Mouse (Mus musculus): ENCODE results near the gene Lmtk2.

Gene Lmtk2

DNA sequence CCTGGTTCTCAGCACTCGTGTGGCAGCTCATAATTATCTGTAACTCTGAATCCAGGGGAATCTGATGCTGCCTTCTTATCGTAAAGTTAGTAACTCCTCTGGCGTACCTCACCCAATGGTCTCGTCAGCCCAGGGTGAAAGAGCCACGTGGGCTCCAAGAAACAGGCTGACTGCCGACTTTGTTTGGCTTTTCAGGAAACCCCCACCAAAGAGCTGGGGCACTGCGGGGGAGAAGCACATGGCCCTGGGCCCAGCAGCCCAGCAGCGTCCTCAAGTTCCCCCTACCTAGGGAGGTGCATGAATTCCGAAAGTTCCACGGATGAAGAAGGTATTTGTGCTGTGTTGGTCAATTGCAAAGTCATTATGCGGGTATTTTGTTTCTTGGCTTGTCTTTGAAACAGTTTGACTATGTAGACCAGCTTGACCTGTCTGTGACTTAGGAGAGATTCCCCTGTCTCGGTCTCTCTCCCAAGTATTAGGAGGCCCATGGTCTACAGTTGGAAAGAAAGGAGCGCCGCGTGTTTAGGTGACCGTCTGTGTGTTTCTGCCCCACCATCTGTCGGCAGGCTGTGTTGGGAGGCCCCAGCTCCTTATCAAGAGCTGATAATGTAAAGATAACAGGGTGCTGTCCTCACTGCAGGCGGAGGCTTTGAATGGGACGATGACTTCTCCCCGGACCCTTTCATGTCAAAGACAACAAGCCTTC is 82.5 kb downstream of the Lmtk2 start:
- DNase-seq, result no peak

DNA sequence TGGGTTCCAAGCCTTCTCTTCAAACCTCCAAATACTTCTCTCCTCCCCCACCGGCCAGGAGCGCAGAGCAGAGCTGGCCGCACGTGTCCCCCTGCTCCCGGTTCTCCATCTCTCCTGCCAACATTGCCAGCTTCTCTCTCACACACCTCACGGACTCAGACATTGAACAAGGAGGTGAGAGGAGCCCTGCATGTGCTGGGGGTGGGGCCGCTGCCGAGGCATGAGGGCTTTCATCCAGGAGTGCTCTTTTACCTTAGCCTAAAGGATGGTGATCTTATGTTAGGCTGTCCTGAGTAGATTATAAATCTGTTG is 83.0 kb downstream of the Lmtk2 start:
- DNase-seq, result no peak

DNA sequence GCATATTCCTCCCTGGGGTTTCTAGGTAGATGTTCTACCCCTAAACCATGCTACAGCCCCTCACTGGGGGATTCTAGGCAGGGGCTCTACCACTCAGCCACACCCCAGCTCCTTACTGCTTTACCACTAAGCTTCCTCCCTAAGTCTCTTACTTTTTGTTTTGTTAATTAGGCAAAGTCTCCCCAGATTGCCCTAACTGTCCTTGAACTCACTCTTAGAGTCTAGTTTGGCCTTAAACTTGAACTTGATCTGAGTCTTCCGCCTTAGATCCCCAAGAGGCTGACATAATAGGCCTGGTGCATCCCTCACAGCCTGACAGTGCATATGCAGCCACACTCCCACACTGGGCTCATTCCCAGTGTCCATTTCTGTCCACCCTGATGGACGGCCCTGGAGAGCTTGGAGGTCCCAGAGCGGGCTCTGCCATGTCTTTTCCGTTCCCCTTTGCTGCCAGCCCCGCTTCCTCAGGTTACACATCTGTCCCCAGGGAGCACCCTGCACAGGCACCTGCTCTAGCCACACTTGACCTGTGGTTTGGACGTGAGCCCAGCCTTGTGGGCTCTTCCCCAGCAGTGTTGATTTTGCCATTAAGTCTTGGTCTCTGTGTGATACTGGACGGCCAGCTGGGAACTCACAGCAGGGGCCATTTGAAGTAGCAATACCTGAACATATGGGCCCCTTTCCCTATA is 83.6 kb downstream of the Lmtk2 start:
- DNase-seq, result no peak

DNA sequence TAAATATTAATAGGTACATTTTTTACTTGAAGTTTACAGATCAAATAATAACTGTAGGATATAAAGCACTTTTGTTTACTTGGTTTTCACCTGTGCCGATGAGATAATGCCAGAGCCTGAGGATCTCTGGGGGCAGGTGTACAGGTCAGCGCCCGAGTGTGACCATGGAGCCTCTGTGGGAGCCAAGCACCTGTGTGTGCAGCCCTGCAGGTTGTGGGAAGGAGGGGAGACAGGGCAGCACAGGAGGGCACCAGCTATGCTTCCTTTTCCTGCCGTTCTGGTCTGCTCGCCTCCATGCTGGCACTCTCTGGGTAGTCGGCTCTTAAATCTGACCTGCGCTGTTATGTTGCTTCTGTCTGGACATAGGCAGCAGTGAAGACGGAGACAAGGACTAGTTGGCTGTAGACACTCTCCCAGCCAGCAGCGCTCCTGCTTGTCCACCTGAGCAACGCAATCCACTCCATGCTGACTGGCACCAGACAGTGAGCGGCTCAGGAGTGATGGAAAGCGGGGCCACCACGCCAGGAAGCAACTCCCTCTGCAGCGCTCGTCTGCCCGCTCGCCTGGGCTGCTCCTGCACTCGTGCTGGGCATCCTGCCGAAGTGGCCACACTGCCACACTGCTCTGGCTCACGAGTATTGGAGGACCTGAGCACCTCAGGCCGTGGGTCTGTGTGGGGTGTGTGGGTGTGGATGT is 84.3 kb downstream of the Lmtk2 start:
- DNase-seq, result no peak

DNA sequence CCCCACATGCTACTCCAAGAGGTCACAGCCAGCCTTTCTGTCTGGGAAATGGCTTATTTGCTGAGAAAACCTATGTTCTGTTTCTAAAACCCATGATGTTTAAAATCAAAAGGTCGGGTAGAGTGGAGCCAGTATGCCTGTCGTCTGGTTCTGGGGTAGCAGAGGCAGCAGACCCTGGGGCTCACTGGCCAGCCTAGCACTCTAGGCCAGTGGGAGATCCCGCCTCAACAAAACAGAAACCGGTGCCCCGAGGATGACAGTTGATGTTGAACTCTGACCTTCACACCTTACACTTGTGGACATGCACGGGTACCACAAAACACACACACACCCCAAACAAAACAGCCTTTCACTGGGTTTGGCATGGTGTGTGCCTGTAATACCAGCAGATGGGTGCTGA is 88.2 kb downstream of the Lmtk2 start:
- DNase-seq, result no peak

DNA sequence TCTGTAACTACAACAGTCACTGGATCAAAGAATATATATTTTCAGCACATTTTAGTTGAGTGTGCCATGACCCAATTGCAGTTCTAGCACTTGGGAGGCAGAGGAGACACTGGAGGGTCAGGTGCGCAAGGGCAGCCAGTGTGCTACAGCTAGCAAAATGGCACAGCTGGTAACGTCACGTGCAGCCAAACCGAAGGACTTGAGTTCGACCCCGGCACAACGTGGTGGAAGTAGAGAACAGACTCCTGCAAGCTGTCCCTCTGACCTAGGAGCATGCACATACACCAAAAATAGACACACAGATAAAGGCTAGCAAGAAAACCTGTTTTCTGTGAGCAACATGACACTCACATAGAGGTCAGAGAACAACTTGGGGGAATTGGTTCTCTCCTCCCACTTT is 89.1 kb downstream of the Lmtk2 start:
- no peak for DNase-seq

DNA sequence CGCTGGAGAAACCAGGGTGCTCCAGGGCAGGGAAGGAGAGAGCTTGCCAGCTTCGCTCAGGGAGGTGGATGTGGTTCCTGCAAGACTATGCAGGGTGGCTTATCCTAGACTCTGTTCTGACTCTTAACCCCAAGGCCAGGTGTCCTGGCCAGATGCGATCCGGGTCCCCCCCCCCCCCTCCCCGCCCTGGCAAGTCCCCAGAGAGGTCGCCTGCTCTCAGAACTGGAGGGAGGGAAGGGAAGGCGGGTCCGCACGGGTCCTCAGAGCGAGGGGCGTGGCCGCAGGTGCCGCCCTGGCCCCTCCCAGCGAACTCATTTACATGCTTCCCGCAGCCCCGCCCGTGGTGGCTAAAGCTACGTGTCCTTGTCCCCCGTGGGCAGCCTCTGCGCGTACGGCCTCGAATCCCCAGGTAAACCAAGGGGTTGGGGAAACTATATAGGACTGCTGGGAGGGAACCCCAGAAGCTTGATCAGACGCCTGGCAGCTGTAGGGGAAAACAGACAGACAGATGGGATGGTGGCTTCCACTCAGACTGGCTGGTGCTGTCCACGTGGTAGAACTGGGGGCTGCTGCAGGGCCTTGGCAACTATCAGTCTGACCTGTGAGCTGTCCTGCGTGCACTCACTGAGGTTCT is 89.8 kb downstream of the Lmtk2 start, which contains the start of gene Bhlha15:
Gene Bhlha15 (plus strand): TSS at position 337 of the 634 bp plus-strand sequence.
- no peak for DNase-seq

DNA sequence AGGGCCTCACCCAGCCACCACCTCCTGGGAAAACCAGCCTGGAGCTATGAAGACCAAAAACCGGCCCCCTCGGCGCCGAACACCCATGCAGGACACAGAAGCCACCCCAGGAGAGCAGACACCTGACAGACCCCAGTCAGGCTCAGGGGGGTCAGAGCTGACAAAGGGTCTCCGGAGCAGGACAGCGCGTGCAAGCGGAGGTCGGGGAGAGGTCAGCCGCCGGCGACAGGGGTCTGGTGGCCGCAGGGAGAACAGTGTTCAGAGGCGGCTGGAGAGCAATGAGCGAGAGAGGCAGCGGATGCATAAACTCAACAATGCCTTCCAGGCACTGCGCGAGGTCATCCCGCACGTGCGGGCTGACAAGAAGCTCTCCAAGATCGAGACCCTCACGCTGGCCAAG is 90.8 kb downstream of the Lmtk2 start:
- no peak for DNase-seq

DNA sequence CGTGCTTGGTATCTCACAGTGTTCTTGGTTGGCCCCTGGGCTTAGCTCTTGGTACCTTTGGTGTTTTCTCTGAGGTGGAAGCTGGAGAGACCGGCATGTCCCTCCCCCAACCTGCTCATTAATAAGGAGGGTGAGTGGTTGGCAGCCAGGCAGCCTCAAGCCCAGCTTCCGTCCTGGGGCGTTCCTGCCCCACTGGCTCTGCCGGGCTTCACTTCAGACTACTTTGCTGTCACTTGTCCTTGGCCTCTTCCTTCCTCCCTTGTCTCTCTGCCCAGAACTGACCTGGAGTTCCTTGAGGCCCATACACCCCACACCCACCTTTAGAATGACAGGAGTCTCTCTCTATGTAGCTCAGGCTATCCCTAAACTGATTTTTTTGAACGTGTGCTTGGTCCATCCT is 92.4 kb downstream of the Lmtk2 start:
- DNase-seq, result no peak

DNA sequence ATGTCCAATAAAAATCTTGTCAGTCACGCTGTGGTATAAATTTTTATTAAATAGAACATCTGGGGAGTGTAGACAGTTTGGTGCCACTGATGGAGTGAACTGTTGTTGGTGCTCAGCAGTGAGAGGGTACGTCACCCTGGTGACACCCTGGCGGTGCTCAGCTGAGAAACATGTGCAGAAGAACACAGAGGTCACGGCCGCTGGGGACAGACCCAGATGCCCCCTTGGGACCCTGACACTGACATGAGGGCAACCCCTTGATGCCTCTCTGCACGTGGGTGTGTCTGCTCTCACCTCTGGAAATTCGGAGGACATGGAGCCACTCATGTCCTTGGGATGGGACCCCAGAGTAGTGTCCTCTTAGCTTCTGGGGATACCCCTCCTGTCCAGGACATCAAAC is 94.2 kb downstream of the Lmtk2 start:
- DNase-seq, result no peak

DNA sequence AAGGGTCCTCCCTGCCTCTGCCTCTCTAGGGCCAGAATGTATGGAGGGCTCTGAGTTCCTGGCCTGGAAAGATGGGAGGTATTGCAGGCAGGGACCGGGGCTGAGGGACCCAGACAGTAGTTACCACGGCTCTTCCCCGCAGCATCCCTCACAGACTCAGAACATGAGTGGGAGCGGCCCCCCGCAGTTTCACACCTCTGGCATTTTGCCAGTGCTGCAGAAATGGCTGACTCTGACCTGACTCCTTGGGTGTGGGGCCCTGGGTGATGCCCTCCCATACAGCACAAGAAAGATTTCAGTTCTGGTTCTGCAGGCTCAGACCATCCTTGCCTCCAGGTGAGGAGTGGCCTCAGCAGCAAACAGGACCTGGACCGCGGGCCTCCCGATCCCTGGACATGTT is 95.3 kb downstream of the Lmtk2 start:
- DNase-seq, result no peak

DNA sequence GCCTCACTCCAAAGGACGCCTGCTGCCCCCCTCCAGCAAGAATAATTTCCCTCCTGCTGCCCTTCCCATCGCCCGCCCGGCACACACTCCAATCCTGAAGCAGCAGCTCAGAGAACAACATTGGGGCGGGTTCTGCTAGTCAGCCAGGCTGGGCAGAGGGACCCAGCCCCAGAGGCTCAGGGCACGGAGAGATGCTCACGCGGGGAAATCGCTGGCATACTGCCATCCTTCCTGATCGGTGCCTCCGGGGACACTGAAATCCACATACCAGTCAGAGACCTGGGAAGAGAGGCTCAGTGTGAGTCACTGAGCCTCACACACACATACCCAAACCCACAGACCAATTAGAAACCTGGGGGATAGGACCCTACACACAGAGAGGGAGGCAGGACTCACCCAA is 100.4 kb downstream of the Lmtk2 start:
- DNase-seq, result no peak

DNA sequence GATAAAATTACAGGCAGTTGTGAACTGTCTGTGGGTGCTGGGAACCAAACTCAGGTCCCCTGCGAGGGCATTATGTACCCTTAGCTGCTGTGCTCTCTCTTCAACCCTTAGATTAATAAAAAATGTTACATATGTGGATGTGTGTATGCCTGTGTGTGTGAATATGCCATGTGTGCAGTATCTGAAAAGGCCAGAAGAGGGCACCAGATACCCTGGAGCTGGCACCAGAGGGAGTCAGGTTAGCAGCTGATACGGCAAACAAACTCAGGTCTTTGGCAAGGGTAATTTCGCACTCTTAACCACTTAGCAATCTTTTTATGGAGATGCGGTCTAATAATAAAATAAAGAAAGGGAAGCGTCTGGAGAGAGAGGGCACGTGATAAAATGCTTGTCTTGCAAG is 102.2 kb downstream of the Lmtk2 start:
- DNase-seq, result no peak

DNA sequence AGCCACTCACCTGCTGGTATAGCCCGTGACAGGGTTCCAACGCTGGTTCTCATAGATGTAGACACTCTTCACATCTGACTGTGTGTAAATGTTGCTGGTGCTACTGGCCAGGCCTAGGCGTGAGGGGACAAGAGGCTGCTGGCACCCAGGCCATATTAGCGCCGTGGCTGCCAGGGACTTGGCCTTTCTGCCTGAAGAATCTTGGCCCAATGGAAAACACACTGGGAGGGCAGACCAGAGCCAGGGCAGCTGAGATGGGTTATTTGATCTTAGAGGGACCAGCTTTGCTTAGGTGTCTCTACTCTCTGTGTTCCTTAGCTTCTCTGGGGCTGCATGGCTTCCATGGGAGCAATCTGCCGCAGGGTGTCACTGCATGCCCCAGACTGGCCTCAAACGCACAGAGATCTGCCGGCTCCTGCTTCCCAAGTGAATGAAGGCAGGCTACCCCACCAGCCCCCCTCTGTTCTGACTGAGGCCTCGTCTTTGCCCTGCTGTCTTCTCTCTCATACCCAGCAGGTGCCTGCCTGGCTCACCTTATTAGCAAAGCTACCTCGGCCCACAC is 103.2 kb downstream of the Lmtk2 start:
- DNase-seq, result no peak

DNA sequence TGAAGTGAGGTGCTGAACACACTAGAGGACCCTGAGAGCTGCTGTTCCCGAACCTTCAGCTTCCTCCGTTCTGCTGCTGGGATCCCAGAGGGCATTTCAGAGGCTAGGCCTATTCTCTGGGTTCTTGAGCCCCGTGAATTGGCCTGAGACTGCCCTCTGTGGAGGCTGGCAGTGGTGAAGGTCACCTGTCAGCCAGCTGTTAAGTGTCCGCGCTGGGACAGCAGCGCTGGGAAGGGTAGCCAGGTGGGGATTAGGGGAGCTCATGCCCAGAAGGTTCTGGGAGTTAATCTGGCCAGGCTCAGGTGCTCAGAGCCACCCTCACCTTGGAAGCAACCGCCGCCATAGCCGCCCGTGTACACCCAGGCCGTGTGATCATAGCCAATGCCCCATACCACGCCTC is 104.1 kb downstream of the Lmtk2 start:
- DNase-seq, result no peak

DNA sequence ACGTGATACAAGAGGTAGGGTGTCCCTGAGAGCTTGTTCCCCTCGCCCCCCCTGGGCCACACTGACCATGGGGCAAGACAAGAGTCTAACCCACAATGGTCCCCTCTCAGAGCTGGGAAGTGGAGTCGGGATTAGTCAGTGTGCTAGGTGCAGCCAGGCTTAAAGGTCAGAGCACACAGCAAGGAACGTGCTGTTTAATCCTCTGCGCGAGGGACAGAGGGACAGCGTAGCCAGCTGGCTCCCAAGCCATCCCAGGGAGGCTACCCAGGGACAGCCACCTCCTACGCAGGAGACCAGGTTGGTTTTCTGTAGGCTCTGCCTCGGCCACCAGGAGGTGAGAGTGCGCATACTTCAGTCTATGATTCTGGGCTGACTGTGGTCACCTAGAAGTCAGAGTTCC is 104.7 kb downstream of the Lmtk2 start:
- DNase-seq, result no peak

DNA sequence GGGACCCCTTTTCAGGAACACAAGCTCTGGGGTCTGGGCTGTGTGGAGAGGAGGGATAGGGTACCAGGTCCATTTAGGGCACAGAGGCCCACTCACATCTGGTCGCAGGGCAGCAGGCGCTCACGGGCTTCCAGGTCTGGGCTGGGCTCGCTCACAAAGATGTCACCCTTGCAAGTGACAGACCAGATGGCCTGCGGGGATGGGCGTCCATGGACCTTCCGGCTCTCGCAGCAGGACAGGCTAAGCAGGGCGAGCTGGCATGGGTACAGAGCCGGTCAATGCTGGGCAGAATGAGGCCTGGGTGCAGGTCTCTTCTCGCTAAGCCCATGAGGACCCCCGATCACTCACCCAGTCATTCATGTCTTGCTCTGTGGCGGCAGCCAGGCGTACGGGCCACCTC is 105.8 kb downstream of the Lmtk2 start:
- no peak for DNase-seq

DNA sequence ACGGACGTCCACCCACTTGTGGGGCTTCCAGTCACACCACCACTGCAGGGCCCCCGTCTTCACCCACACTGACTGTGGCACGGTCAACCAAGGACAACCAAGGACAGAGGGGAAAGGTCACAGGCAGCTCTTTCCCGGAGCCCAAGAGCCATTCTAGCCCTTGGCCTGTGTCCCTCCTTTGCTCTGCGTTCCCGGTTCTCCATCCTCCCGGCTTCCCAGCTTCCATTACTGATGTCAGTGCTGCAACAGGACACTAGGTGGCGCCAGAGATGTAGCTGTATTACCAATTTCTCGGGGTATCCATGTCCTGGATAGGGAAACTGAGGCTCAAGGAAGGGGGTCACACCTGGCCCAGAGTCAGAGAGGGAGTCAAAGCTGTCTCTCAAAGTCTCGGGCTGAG is 107.2 kb downstream of the Lmtk2 start:
- DNase-seq, result peak; percentile 62

DNA sequence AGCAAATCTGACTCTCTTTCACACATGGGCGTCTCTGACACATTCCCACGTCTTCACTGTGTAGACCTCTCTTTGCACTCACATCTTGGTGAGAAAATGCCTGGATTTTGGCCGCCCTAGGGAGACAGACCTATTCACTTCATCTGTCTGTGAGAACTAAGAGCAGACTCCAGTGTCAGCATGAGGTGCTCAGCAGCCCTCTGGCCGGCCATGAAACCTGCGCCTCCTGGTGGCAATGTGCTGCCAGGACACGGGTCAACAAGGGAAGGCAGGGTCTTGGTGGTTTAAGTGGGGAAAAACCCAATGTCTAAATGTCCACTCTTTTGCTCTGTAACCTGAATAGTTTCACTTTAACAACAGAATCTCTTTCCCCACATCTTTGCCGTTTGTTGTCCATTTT is 114.2 kb downstream of the Lmtk2 start:
- peak; percentile 58 for DNase-seq

DNA sequence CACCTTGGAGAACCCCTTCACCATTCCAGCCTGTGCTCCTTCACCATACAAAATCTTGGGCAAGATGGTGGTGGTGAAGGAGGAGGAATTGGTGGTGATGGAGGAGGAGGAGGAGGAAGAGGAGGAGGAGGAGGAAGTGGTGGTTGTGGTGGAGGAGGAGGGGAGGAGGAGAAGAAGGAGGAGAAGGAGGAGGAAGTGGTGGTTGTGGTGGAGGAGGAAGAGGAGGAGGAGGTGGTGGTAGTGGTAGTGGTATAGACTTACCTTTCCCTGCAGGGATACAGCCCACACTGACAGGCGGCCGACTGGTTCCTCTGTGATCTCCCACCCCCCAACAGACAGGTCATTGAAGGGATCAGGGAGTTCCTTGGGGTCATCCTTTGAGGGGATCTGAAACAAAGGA is 115.8 kb downstream of the Lmtk2 start:
- DNase-seq, result no peak

DNA sequence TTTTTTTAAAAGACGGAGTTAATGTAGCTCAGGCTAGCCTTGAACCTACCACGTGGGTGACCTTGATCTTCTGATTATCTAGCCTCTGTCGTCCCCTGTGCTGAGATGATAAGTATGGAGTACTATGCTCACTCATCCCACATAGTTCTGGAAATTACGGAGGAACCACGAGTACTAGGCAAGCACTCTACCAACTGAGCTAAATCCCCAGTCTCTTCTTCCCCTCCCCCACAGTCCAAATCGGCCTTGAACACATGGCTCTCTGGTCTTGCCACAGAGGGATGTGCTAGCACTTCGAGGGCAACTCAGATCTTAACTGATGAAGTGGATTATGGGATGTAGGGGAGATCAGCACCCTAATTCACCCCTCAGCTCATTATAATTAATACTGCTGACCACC is 117.8 kb downstream of the Lmtk2 start:
- no peak for DNase-seq

DNA sequence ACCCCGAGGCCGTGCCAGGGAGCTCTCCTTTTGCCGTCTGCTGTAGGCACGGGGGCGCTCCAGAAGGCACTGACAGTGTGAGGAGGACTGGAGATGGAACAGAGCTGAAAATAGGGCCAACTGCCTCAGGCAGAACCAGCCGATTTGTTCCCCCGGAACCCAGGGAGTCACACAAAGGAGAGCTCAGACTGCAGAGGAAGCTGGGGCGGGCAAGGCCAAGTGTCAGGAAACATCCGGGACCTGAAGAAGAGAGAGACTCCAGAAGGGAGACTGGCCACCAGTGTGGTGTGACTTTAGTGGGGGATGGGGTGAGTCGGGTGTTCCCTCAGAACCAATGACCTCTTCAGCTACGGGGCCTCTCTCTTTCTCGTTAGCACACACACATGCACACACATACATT is 119.1 kb downstream of the Lmtk2 start:
- DNase-seq, result no peak

DNA sequence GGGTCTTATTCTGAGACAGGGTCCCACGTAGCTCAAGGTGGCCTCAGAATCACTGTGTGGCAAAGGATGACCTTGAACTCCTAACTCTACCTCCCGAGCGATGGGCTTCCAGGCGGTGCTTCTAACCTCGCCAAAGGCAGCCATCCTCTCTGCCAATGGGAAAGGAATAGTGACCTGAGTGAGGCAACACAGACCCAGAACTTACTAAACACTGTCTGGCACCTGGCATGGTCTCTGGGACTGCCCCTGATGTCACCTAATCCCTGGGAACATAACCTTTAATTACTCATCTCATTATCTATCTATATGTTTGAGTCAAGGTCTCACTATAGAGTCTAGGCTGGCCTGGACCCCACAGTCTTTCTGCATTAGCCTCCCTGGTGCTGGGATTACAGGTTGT is 119.7 kb downstream of the Lmtk2 start:
- DNase-seq, result no peak

DNA sequence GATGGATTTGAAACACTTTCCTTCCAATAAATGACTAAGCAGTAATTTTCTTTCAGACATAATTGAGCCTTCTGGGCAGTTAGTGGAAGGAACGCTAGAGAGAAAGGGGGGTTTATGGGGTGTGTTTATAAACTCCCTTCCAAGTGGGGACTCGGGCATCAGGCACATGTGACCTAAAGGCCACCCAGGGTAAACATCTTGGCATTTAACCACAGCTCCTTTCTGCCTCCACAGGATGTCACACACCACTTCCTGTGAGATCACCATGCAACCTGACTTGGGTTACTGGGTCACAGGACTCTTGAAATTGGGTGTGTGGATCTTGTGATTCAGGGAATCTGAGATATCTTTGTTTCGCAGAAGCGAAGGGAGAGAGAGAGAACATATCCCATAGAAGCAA is 121.1 kb downstream of the Lmtk2 start:
- DNase-seq, result no peak

Data from right cerebral cortex, postnatal 14 days (tissue).